Mouse (Mus musculus) right cerebral cortex, postnatal 25 days (tissue): Measurements from ENCODE around the gene Erc2.
A peak's percentile ranks its signal among the peaks of the same experiment; 100 is the strongest.

ENCODE experiments used
- DNase-seq: peaks from one replicate; pipeline ENCODE4 v3.0.0; 2022

Gene Erc2

GRCm38 (mm10) chr14:28456372-28457076 is 834.3 kb downstream of the Erc2 start:
- no peak for DNase-seq

DNA sequence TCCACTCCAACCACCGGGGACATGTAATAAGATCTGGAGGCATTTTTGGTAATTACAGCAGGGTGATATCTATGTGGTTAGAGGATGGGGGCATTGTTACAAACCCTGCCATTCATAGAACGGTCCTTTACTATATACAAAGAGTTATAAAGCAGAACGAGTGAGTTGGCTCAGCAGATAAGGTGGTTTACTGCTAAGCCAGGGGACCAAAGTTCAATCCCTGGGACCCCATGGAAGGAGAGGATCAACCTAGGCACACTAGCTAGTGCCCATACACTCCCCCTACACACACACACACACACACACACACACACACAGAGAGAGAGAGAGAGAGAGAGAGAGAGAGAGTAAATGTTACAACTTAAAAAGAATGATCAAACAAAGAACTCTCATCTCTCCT is 835.2 kb downstream of the Erc2 start:
- no peak for DNase-seq

DNA sequence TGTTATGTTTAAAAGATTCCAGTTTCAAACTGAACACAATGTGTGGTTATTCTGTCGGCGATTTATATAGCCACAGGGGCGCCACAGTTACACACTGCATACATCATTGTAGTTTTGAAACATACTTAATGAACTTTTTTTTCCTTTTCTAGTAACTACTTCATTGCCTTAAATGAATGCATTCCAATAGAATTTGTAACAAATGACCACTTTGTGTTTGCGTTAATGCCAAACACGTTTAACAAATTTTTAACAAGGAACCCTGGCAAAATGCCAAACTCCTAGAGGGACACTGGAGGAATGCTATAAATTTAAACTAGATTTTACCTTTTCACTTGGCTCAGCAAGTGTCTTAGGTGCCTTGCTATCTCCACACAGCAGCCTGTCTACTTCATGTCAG is 845.7 kb downstream of the Erc2 start:
- DNase-seq = no peak

DNA sequence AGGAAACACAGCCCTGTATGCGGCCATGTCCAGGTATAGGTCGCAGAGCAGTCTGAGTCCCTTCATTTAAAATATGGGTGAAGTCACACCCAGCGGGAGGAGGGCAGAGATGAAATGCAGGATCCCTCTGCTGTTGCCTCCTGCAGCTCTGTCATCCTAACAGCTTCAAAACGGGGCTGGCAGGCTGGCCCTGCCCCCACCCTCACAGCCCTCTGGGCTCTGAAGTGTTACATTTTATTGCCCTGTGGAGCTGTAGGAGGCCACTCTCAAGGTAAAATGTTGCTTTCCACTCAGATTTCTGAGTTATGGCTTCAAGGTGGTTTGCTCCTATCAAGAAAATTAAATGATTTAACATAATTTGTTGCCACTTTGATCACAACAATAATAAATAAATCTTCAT is 847.5 kb downstream of the Erc2 start:
- no peak for DNase-seq

DNA sequence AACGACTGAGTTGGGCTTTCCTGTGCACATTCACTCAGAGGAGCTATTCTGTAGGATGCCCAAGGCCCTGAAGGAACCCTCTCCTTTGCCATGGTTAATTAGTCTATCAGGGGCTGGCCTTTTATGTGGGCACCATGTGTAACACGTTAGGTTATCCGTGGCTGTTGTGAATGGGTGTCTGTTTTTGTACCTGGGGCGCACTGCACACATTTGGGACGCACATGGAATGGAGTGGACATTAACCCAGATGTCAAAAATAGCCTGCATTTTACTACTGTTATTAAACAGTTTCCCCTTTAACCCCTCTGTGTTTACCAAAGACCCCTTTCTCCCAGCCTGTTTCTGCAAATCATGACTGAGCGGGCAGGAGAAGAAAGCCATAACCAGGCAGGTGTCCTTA is 848.0 kb downstream of the Erc2 start:
- DNase-seq = no peak

DNA sequence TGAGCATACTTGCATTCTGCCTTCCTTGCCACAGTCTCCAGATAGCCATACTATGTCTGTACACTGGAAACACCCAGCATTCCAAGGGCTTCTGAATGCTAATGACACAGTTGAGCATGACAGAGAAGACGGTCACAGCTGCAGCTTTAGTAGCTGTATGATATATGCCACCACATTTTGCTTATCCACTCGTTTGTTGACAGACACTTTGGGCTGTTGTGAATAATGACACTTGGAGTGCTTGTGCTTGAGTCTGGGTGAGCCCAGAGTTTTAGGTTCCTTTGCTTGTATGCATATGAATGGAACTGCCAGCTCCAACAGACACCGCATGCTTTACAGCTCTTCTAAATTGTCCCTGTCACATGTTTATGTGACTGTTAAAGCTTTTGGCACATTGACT is 852.8 kb downstream of the Erc2 start:
- no peak for DNase-seq

DNA sequence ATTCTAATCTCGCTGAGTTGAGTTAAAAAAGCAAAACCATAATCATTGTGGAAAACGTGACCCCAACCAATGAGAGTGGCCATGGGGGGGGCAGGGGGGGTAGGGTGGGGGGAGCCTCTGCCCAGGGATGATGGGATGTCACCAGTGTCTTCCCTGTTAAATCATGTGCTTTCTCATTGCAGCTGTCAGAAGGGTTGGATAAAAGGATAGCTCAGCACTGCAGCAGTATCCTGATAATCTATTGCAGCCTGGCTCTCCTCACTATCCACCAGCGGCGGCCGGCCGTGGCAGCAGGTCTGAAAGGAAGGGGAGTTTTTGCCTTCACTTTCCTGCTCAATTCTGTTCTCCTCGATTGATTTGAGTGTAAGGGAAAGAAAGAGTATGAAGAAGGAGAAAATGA is 853.2 kb downstream of the Erc2 start:
- no peak for DNase-seq

DNA sequence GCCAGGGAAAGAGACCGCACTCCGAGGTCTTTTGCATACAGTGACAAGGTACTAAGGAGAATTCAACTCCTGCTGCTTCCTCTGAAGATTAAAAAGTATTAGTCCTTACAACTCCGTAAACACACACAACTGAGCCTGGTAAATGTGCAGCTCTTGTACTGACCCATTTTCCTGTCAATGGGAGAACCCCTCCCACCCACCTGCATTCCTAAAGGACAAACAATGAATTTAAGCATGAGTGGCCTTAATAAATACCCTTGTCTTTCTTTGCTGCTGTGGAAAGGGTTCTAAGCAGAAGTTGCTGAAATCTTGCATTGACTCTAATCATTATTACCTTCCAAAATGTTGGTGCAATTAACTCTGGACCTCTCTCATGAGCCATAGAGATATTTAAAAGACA is 854.5 kb downstream of the Erc2 start:
- DNase-seq = no peak

DNA sequence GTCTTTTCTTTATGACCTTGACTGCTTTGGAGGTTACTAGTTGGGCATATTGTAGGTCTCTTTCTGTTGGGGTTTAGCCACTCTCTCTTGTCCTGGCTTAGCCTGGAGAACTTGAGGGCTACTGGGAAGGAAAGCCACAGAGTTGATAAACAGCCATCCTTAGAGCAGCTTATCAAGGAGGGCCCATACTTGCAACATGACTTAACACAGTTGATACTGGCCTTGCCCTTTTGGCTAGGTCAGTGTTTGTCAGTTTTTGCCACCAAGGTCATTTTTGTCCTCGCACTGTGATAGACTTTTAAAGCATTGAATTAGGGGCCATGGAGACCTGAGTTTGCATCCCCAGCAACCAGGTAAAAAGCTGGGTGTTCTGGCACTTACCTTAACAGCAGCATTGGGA is 858.6 kb downstream of the Erc2 start:
- DNase-seq = no peak

- no peak for DNase-seq
Observed at GRCm38 (mm10) chr14:28493806-28494205, 871.6 kb downstream of the Erc2 start.

GRCm38 (mm10) chr14:28494273-28494672 is 872.0 kb downstream of the Erc2 start:
- no peak for DNase-seq

DNA sequence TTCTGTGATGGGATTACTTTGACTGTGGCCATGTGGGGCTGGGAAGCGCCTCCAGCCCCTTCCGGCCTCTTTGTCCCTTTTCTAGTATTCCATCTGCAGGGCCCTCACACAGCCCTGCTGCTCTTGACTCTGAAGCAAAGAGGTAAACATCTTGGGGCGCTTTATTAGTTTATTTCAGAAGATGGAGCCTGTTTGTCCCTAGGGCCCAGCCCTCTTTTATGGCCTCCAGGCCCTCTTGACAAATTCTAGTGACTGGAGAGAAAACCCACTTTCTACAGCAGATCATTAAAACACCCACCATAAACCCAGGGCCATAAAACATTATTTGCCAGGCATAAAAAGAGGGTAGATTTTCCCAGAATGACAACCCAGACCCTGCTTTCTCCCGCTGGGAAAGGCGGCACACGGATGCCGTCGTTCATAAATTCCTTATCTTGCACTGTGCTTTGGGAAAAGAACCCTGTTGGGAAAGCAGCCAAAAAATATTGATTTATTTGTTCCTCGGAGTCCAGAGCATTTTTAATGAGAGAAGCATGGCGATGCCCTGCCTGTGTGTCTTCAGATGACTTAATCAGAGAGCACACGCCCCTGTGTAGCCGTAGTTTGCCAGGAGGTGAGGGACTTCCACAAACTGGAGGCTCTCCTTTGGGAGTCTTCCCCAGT is 879.1 kb downstream of the Erc2 start:
- no peak for DNase-seq

GRCm38 (mm10) chr14:28503276-28503675 is 881.0 kb downstream of the Erc2 start:
- DNase-seq = no peak

GRCm38 (mm10) chr14:28504101-28505050 is 882.1 kb downstream of the Erc2 start, which contains the start of gene Wnt5a:
Gene Wnt5a, plus strand, starts transcription at chr14:28504750.
- DNase-seq = no peak

DNA sequence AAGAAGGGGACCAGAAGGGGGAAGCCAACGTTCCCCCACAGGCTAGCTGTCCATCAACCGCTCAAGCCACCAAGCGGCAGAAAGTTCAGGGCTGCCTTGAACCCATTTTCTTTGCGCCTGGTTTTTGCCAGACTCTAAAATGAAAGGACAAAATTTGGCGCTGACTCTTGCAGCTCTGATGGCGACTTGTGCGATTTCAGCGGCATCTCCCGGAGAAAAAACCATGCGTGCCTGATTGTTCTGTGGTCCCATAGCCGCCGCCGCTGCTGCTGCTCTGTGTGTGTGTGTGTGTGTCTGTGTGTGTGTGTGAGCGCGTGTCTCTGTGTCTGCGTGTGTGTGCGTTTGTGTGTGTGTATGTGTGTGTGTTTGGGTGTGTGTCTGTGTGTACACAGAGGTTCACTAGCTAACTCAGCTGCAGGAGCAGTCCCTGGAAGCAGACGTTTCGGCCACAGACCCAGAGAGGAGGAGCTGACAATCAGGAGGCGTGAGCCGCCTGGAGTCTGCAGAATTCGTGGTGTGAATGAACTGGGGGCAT is 882.9 kb downstream of the Erc2 start:
- peak; percentile 29 for DNase-seq

DNA sequence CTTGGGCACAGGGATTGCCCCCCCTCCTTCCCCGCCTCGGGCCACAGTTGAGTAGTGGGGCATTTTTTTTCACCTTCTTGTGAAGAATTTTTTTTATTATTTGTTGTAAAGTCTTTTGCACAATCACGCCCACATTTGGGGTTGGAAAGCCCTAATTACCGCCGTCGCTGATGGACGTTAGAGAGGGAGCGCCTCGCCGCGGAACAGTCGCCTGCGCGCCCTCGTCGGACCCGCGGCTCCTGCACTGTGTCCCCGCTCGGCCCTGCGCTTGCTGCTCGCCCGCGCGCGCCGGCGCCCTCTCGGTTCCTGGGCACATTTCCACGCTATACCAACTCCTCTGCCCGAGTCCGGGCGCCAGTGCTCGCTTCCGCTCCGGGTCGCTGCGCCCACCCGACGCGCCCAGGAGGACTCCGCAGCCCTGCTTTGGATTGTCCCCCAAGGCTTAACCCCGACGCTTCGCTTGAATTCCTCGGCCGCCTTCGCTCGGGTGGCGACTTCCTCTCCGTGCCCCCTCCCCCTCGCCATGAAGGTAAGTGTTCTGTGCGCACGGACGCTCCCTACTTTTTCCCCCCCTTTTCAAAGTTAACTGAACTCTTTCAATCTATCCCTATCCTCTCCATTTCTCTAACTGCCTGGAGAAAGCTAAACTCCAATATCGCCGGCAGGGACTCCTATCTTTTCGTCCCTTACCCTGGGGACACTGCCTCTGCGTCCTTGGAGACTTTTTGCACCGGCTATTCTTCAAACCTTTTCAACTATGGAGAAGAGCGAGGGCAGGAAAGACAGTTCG is 883.6 kb downstream of the Erc2 start:
- peak; percentile 34 for DNase-seq

DNA sequence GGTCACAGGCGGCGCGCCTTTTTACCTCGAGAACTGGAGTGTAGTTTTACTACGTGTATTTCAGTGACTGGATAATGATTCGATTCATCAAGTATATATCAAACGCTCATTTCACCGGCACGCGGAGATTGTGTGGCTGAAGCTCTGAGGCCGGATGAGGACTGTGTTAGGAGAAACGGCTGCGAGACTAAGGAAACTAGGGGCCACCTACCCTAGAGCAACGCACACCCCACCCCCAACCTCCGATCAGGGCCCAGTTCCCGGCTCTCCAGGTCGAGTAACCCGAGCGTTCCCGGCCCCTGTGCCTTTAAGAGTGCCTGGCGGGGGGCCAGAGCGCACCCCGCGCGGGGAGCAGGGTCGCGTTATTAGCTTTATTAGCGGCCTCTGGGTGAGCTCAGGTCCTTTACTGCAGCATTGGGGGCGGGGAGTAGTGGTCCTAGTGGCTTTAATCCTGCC is 884.2 kb downstream of the Erc2 start:
- DNase-seq = peak; percentile 21

DNA sequence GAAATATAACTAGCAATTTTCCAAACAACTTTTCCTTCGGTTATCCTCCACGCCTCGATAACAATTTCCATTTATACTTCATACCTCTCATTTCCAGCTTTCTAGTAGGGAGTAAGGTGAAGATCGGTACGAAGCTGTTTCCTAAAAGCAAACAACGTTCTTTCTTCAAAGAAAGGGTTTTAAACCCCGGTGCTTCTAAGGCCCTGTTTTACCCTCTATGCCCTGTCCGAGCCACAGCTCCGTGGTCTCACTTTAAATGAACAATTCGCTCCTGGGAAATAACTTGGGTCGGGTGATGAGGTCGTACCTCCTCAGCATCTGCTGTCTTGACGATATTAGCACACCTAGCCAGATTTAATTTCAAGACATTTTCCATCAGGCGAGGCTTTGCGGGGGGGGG is 884.8 kb downstream of the Erc2 start:
- DNase-seq = no peak

DNA sequence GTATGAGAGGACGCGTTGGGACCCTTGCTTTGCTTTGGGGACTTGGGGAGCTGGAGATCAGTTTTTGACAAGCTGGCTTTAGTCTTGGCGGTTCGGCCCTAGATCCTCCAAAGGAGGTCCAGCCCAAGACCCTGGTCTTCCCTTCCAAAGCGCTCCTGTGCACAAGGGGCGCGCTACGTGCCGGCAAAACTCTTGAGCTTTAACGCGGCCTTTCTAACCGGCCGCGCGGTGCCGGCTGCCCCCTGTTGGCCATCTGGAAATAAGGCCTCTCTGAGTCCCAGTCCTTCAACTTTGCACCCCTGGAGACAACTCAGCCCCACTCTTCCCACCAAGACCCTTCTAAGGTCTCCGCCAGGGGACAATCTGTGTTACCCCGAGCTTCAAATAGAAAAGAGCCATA is 885.2 kb downstream of the Erc2 start:
- peak; percentile 65 for DNase-seq

DNA sequence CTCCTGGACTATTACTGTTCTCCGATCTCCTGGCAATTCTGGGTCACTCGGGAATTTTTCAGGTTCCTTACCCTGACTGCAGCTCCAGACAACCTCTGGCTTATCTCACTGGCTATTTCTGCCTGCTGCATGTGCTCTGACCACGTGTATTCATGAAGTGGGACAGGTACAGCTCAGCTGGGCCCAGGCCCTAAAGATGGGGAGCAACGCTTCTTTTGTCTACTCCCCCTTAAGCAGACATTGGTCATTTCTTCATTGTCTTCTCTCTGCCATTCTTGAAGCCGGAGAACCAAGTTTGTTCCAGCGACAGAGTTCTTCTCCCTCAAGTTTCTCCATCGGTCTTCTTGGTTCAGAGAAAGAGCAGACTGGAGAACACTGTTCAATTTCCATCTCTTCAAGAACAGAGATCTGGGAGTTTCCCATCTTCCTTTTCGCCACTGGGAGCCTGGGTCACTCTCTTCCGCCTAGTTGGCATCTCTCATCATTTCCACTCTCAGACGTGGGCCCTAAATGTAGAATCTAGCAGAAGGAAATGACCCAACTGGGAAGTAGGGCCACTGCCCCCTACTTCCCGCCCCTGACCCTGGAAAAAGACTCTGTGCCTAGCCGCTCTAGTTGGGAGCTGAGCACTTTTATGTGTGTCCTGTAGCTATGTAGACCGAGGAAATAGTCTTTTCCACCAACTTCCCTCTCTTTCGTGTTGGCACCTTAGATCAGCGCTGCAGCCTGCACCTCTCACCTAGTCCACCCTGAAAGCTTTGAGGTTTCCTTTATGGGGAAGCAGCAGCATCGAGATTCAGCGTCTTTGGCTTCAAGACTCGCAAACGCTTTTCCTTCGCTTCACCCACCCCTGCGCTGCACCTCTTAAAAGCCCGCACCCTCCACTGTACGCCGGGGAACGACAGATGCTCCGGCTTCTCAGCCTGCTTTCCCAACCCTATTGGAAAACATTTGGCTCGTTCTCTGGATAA is 886.3 kb downstream of the Erc2 start:
- DNase-seq = peak; percentile 24
